Comparison of ENCODE assay signal across 7 mouse cellular contexts in genomic region chr7:101310327-101311028, GRCm38 (mm10). TPM values are rescaled to one million over a fixed set of nuclear protein-coding genes. Genes with fewer than 3 reads are reported as not detected.
A peak's percentile ranks its signal among the peaks of the same experiment; 100 is the strongest.
DNase-seq lines count a peak whose midpoint lies in the region; ATAC-seq lines count a peak whose summit lies in the region.

No protein-coding gene starts in this region.

- ATAC-seq in embryonic facial prominence, embryonic 12.5 days (ENCODE audit: insufficient number of reproducible peaks, insufficient read depth, low FRiP score, low TSS enrichment): peak; percentile 92
- ATAC-seq in limb, embryonic 11.5 days (ENCODE audit: insufficient number of reproducible peaks, low FRiP score, low TSS enrichment, low read depth): peak; percentile 94
- ATAC-seq in midbrain, embryonic 14.5 days (ENCODE audit: low FRiP score, low TSS enrichment): peak; percentile 94

- no peaks in the 10 kb centered on the region for H3K9me3 ChIP-seq in embryonic facial prominence, embryonic 12.5 days
- H3K9me3 ChIP-seq in limb, embryonic 11.5 days (ENCODE audit: control insufficient read depth, low read length): no peaks in the 10 kb centered on the region
- H3K9me3 ChIP-seq in midbrain, embryonic 14.5 days (ENCODE audit: control insufficient read depth, low read length): no peaks in the 10 kb centered on the region

- no peaks in the 10 kb centered on the region for H3K36me3 ChIP-seq in embryonic facial prominence, embryonic 12.5 days
- H3K36me3 ChIP-seq in limb, embryonic 11.5 days (ENCODE audit: control insufficient read depth, insufficient read depth, low read length): no peaks in the 10 kb centered on the region
- no peaks in the 10 kb centered on the region for H3K36me3 ChIP-seq in midbrain, embryonic 14.5 days (ENCODE audit: control insufficient read depth, insufficient read depth, low read length)

- peak overlapping the region; percentile 56 for H3K4me3 ChIP-seq in embryonic facial prominence, embryonic 12.5 days
- H3K4me3 ChIP-seq in limb, embryonic 11.5 days (ENCODE audit: low read depth, low read length): peak overlapping the region; percentile 41
- peak overlapping the region; percentile 58 for H3K4me3 ChIP-seq in midbrain, embryonic 14.5 days (replicated peaks; ENCODE audit: low read depth, low read length)

- 0 out of 2 replicates have a peak, but pooled peaks cover 3% of the 10 kb centered on the region for H3K4me1 ChIP-seq in embryonic facial prominence, embryonic 12.5 days
- no peaks in the 10 kb centered on the region for H3K4me1 ChIP-seq in limb, embryonic 11.5 days (ENCODE audit: control insufficient read depth, insufficient read depth, low read length)
- no peaks in the 10 kb centered on the region for H3K4me1 ChIP-seq in midbrain, embryonic 14.5 days (ENCODE audit: control insufficient read depth, insufficient read depth, low read length)

- H3K9ac ChIP-seq in embryonic facial prominence, embryonic 12.5 days: peak overlapping the region; percentile 53; the same call in 1 of the 2 replicates
- peak overlapping the region; percentile 68 for H3K9ac ChIP-seq in limb, embryonic 11.5 days (ENCODE audit: low read length)
- H3K9ac ChIP-seq in midbrain, embryonic 14.5 days (replicated peaks; ENCODE audit: low read length): peak overlapping the region; percentile 59

- peak overlapping the region; percentile 49 for H3K4me2 ChIP-seq in embryonic facial prominence, embryonic 12.5 days (replicated peaks)
- H3K4me2 ChIP-seq in limb, embryonic 11.5 days (ENCODE audit: low read depth, severe bottlenecking): peak overlapping the region; percentile 39
- H3K4me2 ChIP-seq in midbrain, embryonic 14.5 days (ENCODE audit: low read length): peak overlapping the region; percentile 61

- peak; percentile 95 for DNase-seq in adrenal gland, postnatal 25 days
- DNase-seq in heart, adult 11 months: peak; percentile 100
- peak; percentile 99 for DNase-seq in kidney, adult 18-20 months
- peak; percentile 97 for DNase-seq in limb, embryonic 11.5 days (ENCODE audit: low spot score)
- peak; percentile 100 for DNase-seq in midbrain, embryonic 14.5 days
- peak; percentile 96 for DNase-seq in spleen, adult 18-20 months

- 1% methylated on average over 43 of the region's 43 CpGs for WGBS in embryonic facial prominence, embryonic 12.5 days
- WGBS in limb, embryonic 11.5 days: 2% methylated on average over 43 of the region's 43 CpGs
- under 1% methylated on average over 43 of the region's 43 CpGs for WGBS in midbrain, embryonic 14.5 days

- peak overlapping the region; percentile 87 for H3K27ac ChIP-seq in embryonic facial prominence, embryonic 12.5 days
- peak overlapping the region; percentile 85 for H3K27ac ChIP-seq in limb, embryonic 11.5 days (replicated peaks; ENCODE audit: low read depth, low read length)
- peak overlapping the region; percentile 86 for H3K27ac ChIP-seq in midbrain, embryonic 14.5 days (replicated peaks; ENCODE audit: low read depth, low read length)

- no peaks in the 10 kb centered on the region for H3K27me3 ChIP-seq in embryonic facial prominence, embryonic 12.5 days
- H3K27me3 ChIP-seq in limb, embryonic 11.5 days (ENCODE audit: control insufficient read depth, insufficient read depth, low read length): no peaks in the 10 kb centered on the region
- no peaks in the 10 kb centered on the region for H3K27me3 ChIP-seq in midbrain, embryonic 14.5 days (ENCODE audit: control insufficient read depth, insufficient read depth, low read length)

RNA-seq across cellular contexts. Expression of gene Stard10, which starts 6.4 kb away (rescaled TPM):
- total RNA-seq in adrenal gland, postnatal 25 days (2021): 19.8 and 24.9 TPM in 2 replicates
- polyA plus RNA-seq in embryonic facial prominence, embryonic 12.5 days (2016; fragmentation: Nextera tagmentation; extraction: Ambion mirVana): 19.4 and 20.6 TPM in 2 replicates
- 15.4 and 17.8 TPM in 2 replicates for polyA plus RNA-seq in limb, embryonic 11.5 days (2014; fragmentation: Nextera tagmentation; extraction: Ambion mirVana)
- polyA plus RNA-seq in midbrain, embryonic 14.5 days (2014; fragmentation: Nextera tagmentation; extraction: Ambion mirVana): 8.8 and 8.9 TPM in 2 replicates

RNA-seq across cellular contexts. Expression of gene Atg16l2, which starts 8.4 kb away (rescaled TPM):
- 23.5 and 26.7 TPM in 2 replicates for total RNA-seq in adrenal gland, postnatal 25 days (2021)
- 16.9 and 18.1 TPM in 2 replicates for polyA plus RNA-seq in embryonic facial prominence, embryonic 12.5 days (2016; fragmentation: Nextera tagmentation; extraction: Ambion mirVana)
- polyA plus RNA-seq in limb, embryonic 11.5 days (2014; fragmentation: Nextera tagmentation; extraction: Ambion mirVana): 14.9 and 17.7 TPM in 2 replicates
- 17.6 and 20.6 TPM in 2 replicates for polyA plus RNA-seq in midbrain, embryonic 14.5 days (2014; fragmentation: Nextera tagmentation; extraction: Ambion mirVana)

RNA-seq across cellular contexts. Expression of gene Arap1, which starts 37.4 kb away (rescaled TPM):
- total RNA-seq in adrenal gland, postnatal 25 days (2021): 26.8 and 40.2 TPM in 2 replicates
- 23.9 and 29.7 TPM in 2 replicates for polyA plus RNA-seq in embryonic facial prominence, embryonic 12.5 days (2016; fragmentation: Nextera tagmentation; extraction: Ambion mirVana)
- polyA plus RNA-seq in limb, embryonic 11.5 days (2014; fragmentation: Nextera tagmentation; extraction: Ambion mirVana): 14.3 and 16.6 TPM in 2 replicates
- 2.0 and 8.7 TPM in 2 replicates for polyA plus RNA-seq in midbrain, embryonic 14.5 days (2014; fragmentation: Nextera tagmentation; extraction: Ambion mirVana)

Comparison
In these comparisons a context has a peak if more than half of its experiments do, and no peak if none do; other contexts are left out.
1. Peak in every context shown above with its lines: DNase-seq, ATAC-seq, H3K4me3 ChIP-seq and H3K27ac ChIP-seq.